Mouse (Mus musculus): ENCODE measurements around the gene Plekha7. TPM values are rescaled to one million over a fixed set of nuclear protein-coding genes. Genes with fewer than 3 reads are reported as not detected.

The Plekha7 gene
- polyA plus RNA-seq, 1 experiment from 2014 or later: 6.9 TPM

GRCm38 (mm10) chr7:116307099-116307870 lies 891 bp downstream of the Plekha7 start:
- Histone ChIP-seq H3K27me3 (ENCODE audit: low read depth, poor library complexity, severe bottlenecking) (peaks cover 40% of the 10 kb centered on the region), H3K36me3 (no peaks in the 10 kb centered on the region), H3K27ac (peak overlapping the region; percentile 56), H3K4me1 (peaks cover 29% of the 10 kb centered on the region), H3K4me3 (peak overlapping the region; percentile 79), H3K9me3 (replicated peaks) (no peaks in the 10 kb centered on the region)
- peak; percentile 84 for DNase-seq (ENCODE audit: low spot score)
- WGBS: under 1% methylated on average over 62 of the region's 63 CpGs

- WGBS: 20% methylated on average over 5 of the region's 5 CpGs
- Histone ChIP-seq H3K27me3 (ENCODE audit: low read depth, poor library complexity, severe bottlenecking) (peaks cover 40% of the 10 kb centered on the region), H3K4me3 (peak overlapping the region; percentile 79), H3K4me1 (peaks cover 29% of the 10 kb centered on the region), H3K27ac (no peak overlapping the region), H3K36me3 (no peaks in the 10 kb centered on the region), H3K9me3 (replicated peaks) (no peaks in the 10 kb centered on the region)
- DNase-seq (ENCODE audit: low spot score): no peak
Observed at GRCm38 (mm10) chr7:116306601-116307000, 1.6 kb downstream of the Plekha7 start.

GRCm38 (mm10) chr7:116301661-116302311 lies 6.4 kb downstream of the Plekha7 start:
- H3K36me3 ChIP-seq: no peaks in the 10 kb centered on the region
- no peak for DNase-seq (ENCODE audit: low spot score)
- H3K27me3 ChIP-seq (ENCODE audit: low read depth, poor library complexity, severe bottlenecking): peaks cover 19% of the 10 kb centered on the region
- H3K9me3 ChIP-seq (replicated peaks): no peaks in the 10 kb centered on the region
- no peak overlapping the region for H3K4me3 ChIP-seq
- no peak overlapping the region for H3K27ac ChIP-seq
- peaks cover 11% of the 10 kb centered on the region for H3K4me1 ChIP-seq
- 90% methylated on average over 5 of the region's 5 CpGs for WGBS

GRCm38 (mm10) chr7:116301144-116301543 lies 7.0 kb downstream of the Plekha7 start:
- no peaks in the 10 kb centered on the region for H3K9me3 ChIP-seq (replicated peaks)
- H3K36me3 ChIP-seq: no peaks in the 10 kb centered on the region
- no peak overlapping the region for H3K4me3 ChIP-seq
- peaks cover 9% of the 10 kb centered on the region for H3K4me1 ChIP-seq
- no peak overlapping the region for H3K27ac ChIP-seq
- DNase-seq (ENCODE audit: low spot score): no peak
- 88% methylated on average over 4 of the region's 4 CpGs for WGBS
- H3K27me3 ChIP-seq (ENCODE audit: low read depth, poor library complexity, severe bottlenecking): peaks cover 12% of the 10 kb centered on the region

- Histone ChIP-seq H3K27me3 (ENCODE audit: low read depth, poor library complexity, severe bottlenecking) (no peaks in the 10 kb centered on the region), H3K36me3 (no peaks in the 10 kb centered on the region), H3K9me3 (replicated peaks) (no peaks in the 10 kb centered on the region), H3K27ac (no peak overlapping the region), H3K4me1 (peaks cover 18% of the 10 kb centered on the region; the same call in 1 of the 2 replicates), H3K4me3 (no peak overlapping the region)
- DNase-seq (ENCODE audit: low spot score): no peak
- 89% methylated on average over 2 of the region's 2 CpGs for WGBS
Observed at GRCm38 (mm10) chr7:116298851-116299250, 9.3 kb downstream of the Plekha7 start.

GRCm38 (mm10) chr7:116298389-116298788 lies 9.8 kb downstream of the Plekha7 start:
- no peaks in the 10 kb centered on the region for H3K9me3 ChIP-seq (replicated peaks)
- H3K27ac ChIP-seq: no peak overlapping the region
- no peaks in the 10 kb centered on the region for H3K27me3 ChIP-seq (ENCODE audit: low read depth, poor library complexity, severe bottlenecking)
- DNase-seq (ENCODE audit: low spot score): no peak
- H3K4me1 ChIP-seq: peaks cover 18% of the 10 kb centered on the region; the same call in 1 of the 2 replicates
- H3K4me3 ChIP-seq: no peak overlapping the region
- no peaks in the 10 kb centered on the region for H3K36me3 ChIP-seq
- WGBS: 79% methylated on average over 10 of the region's 10 CpGs

- Histone ChIP-seq H3K4me1 (peaks cover 30% of the 10 kb centered on the region), H3K9me3 (replicated peaks) (no peaks in the 10 kb centered on the region), H3K4me3 (no peak overlapping the region), H3K27ac (peak overlapping the region; percentile 59), H3K27me3 (ENCODE audit: low read depth, poor library complexity, severe bottlenecking) (no peaks in the 10 kb centered on the region), H3K36me3 (no peaks in the 10 kb centered on the region)
- DNase-seq (ENCODE audit: low spot score): no peak
- 51% methylated on average over 3 of the region's 3 CpGs for WGBS
Observed at GRCm38 (mm10) chr7:116294961-116295360, 13.2 kb downstream of the Plekha7 start.

- no peaks in the 10 kb centered on the region for H3K36me3 ChIP-seq
- no peak for DNase-seq (ENCODE audit: low spot score)
- 0 out of 2 replicates have a peak overlapping the region, but pooled peaks have one; percentile 5 for H3K27ac ChIP-seq
- WGBS: 39% methylated on average over 5 of the region's 5 CpGs
- no peak overlapping the region for H3K4me3 ChIP-seq
- H3K4me1 ChIP-seq: peaks cover 31% of the 10 kb centered on the region
- H3K9me3 ChIP-seq (replicated peaks): no peaks in the 10 kb centered on the region
- no peaks in the 10 kb centered on the region for H3K27me3 ChIP-seq (ENCODE audit: low read depth, poor library complexity, severe bottlenecking)
Observed at GRCm38 (mm10) chr7:116292377-116292776, 15.8 kb downstream of the Plekha7 start.

GRCm38 (mm10) chr7:116290559-116290958 lies 17.6 kb downstream of the Plekha7 start:
- Histone ChIP-seq H3K36me3 (no peaks in the 10 kb centered on the region), H3K4me1 (peaks cover 46% of the 10 kb centered on the region), H3K27me3 (ENCODE audit: low read depth, poor library complexity, severe bottlenecking) (no peaks in the 10 kb centered on the region), H3K27ac (no peak overlapping the region), H3K4me3 (no peak overlapping the region), H3K9me3 (replicated peaks) (no peaks in the 10 kb centered on the region)
- DNase-seq (ENCODE audit: low spot score): no peak
- WGBS: 90% methylated on average over 1 of the region's 1 CpGs

- DNase-seq (ENCODE audit: low spot score): no peak
- peaks cover 35% of the 10 kb centered on the region for H3K4me1 ChIP-seq
- 90% methylated on average over 3 of the region's 3 CpGs for WGBS
Observed at GRCm38 (mm10) chr7:116288996-116289395, 19.2 kb downstream of the Plekha7 start.

GRCm38 (mm10) chr7:116287959-116288358 lies 20.2 kb downstream of the Plekha7 start:
- H3K27ac ChIP-seq: peak overlapping the region; percentile 63; the same call in 1 of the 2 replicates
- 92% methylated on average over 5 of the region's 5 CpGs for WGBS

More at GRCm38 (mm10) chr7:116288996-116289395, 19.2 kb downstream of the Plekha7 start:
- H3K27ac ChIP-seq: no peak overlapping the region
- no peaks in the 10 kb centered on the region for H3K27me3 ChIP-seq (ENCODE audit: low read depth, poor library complexity, severe bottlenecking)
- H3K36me3 ChIP-seq: no peaks in the 10 kb centered on the region
- no peaks in the 10 kb centered on the region for H3K9me3 ChIP-seq (replicated peaks)
- H3K4me3 ChIP-seq: no peak overlapping the region

GRCm38 (mm10) chr7:116286611-116287355 lies 21.4 kb downstream of the Plekha7 start:
- peaks cover 35% of the 10 kb centered on the region for H3K4me1 ChIP-seq
- DNase-seq (ENCODE audit: low spot score): no peak
- no peaks in the 10 kb centered on the region for H3K27me3 ChIP-seq (ENCODE audit: low read depth, poor library complexity, severe bottlenecking)
- no peaks in the 10 kb centered on the region for H3K9me3 ChIP-seq (replicated peaks)
- no peak overlapping the region for H3K4me3 ChIP-seq
- no peaks in the 10 kb centered on the region for H3K36me3 ChIP-seq
- peak overlapping the region; percentile 63 for H3K27ac ChIP-seq
- 30% methylated on average over 11 of the region's 11 CpGs for WGBS

More at GRCm38 (mm10) chr7:116287959-116288358, 20.2 kb downstream of the Plekha7 start:
- Histone ChIP-seq H3K27me3 (ENCODE audit: low read depth, poor library complexity, severe bottlenecking) (no peaks in the 10 kb centered on the region), H3K36me3 (no peaks in the 10 kb centered on the region), H3K4me3 (no peak overlapping the region), H3K9me3 (replicated peaks) (no peaks in the 10 kb centered on the region), H3K4me1 (peaks cover 38% of the 10 kb centered on the region)
- no peak for DNase-seq (ENCODE audit: low spot score)
